Mouse (Mus musculus) lung, adult 2 months (tissue): ENCODE results near the gene Gm20388. TPM values are rescaled to one million over a fixed set of nuclear protein-coding genes. Genes with fewer than 3 reads are reported as not detected.

Source experiments
- DNase-seq: peaks from one replicate; pipeline ENCODE4 v3.0.0; 2022
- H3K4me1 ChIP-seq: fragments of 200-500 bp; 2 replicates; pipeline ENCODE4 v1.6.1; 2011; ENCODE audit warnings: low read length; ENCODE audit not compliant: control insufficient read depth, insufficient read depth
- H3K4me3 ChIP-seq: fragments of 200-500 bp; replicated peaks from 2 replicates; pipeline ENCODE3; 2011; ENCODE audit warnings: low read depth, mild to moderate bottlenecking, control low read depth, low read length; ENCODE audit errors: extremely low read depth
- CTCF ChIP-seq: fragments of 200-500 bp; IDR thresholded peaks from 2 replicates; pipeline ENCODE4 v1.5.1; 2011; ENCODE audit warnings: mild to moderate bottlenecking, low read length, control low read depth; ENCODE audit not compliant: insufficient read depth
- POLR2A ChIP-seq: fragments of 200-500 bp; IDR thresholded peaks from 2 replicates; pipeline ENCODE4 v1.6.1; 2011; ENCODE audit warnings: low read depth, mild to moderate bottlenecking, control low read depth, low read length, borderline replicate concordance; ENCODE audit errors: extremely low read depth
- WGBS: fragments of 180-500 bp; shearing (Covaris S2); methylation state at CpG from one replicate; pipeline ENCODE4 v1.1.7; 2018; 5-methylcytosine and 5-hydroxymethylcytosine counted together
- polyA plus RNA-seq: library from polyadenylated mRNA; depleted of rRNA; stranded (reverse); fragments of >200 nt; gene quantifications from 2 replicates; pipeline ENCODE4 v1.2.3, GENCODE M21; 2012

Gene Gm20388
- polyA plus RNA-seq, 1 experiment = 67.8 TPM

- Histone ChIP-seq H3K4me1 (peaks cover 13% of the 10 kb centered on the region), H3K4me3 (peak overlapping the region; percentile 97)
- DNase-seq = no peak
- TF ChIP-seq POLR2A (no peak), CTCF (no peak)
- 5% methylated on average over 17 of the region's 17 CpGs for WGBS
Observed at GRCm38 (mm10) chr8:120666807-120667470, 756.3 kb downstream of the Gm20388 start.

- peak; percentile 89 for TF ChIP-seq POLR2A
- TF ChIP-seq CTCF = no peak
- WGBS = under 1% methylated on average over 105 of the region's 105 CpGs
- Histone ChIP-seq H3K4me1 (peaks cover 13% of the 10 kb centered on the region), H3K4me3 (peak within 1 kb of the TSS; percentile 97)
- peak; percentile 90 for DNase-seq
Observed at GRCm38 (mm10) chr8:120667561-120668373, 757.1 kb downstream of the Gm20388 start, which contains the start of the genes Gm27021 and Cox4i1. TSS of gene Gm27021 (minus strand) at chr8:120668079. TSS of gene Cox4i1 (plus strand) at chr8:120668222.

GRCm38 (mm10) chr8:120668374-120668905 is 757.8 kb downstream of the Gm20388 start, which contains the start of gene Emc8:
TSS of gene Emc8 (minus strand) at chr8:120668573.
- peaks cover 13% of the 10 kb centered on the region for H3K4me1 ChIP-seq
- 1% methylated on average over 51 of the region's 51 CpGs for WGBS
- DNase-seq = no peak

GRCm38 (mm10) chr8:120671775-120672174 is 761.1 kb downstream of the Gm20388 start:
- TF ChIP-seq POLR2A (no peak), CTCF (no peak)
- Histone ChIP-seq H3K4me3 (no peak overlapping the region), H3K4me1 (peaks cover 4% of the 10 kb centered on the region)
- DNase-seq = no peak
- 54% methylated on average over 6 of the region's 6 CpGs for WGBS

More at GRCm38 (mm10) chr8:120668374-120668905, 757.8 kb downstream of the Gm20388 start, which contains the start of gene Emc8:
- TF ChIP-seq CTCF (no peak), POLR2A (no peak)
- peak within 1 kb of the TSS; percentile 97 for H3K4me3 ChIP-seq

- 83% methylated on average over 16 of the region's 16 CpGs for WGBS
- TF ChIP-seq POLR2A = no peak
- TF ChIP-seq CTCF = no peak
- no peaks in the 10 kb centered on the region for H3K4me1 ChIP-seq
Observed at GRCm38 (mm10) chr8:120672626-120673229, 762.1 kb downstream of the Gm20388 start.

GRCm38 (mm10) chr8:120673298-120673697 is 762.7 kb downstream of the Gm20388 start:
- 94% methylated on average over 7 of the region's 7 CpGs for WGBS

More at GRCm38 (mm10) chr8:120672626-120673229, 762.1 kb downstream of the Gm20388 start:
- H3K4me3 ChIP-seq = no peak overlapping the region
- DNase-seq = no peak

GRCm38 (mm10) chr8:120675718-120676117 is 765.1 kb downstream of the Gm20388 start:
- 75% methylated on average over 8 of the region's 8 CpGs for WGBS
- DNase-seq = no peak
- Histone ChIP-seq H3K4me1 (no peaks in the 10 kb centered on the region), H3K4me3 (no peak overlapping the region)
- TF ChIP-seq CTCF = no peak
- no peak for TF ChIP-seq POLR2A

More at GRCm38 (mm10) chr8:120673298-120673697, 762.7 kb downstream of the Gm20388 start:
- TF ChIP-seq CTCF = no peak
- no peak for TF ChIP-seq POLR2A
- DNase-seq = no peak
- H3K4me3 ChIP-seq = no peak overlapping the region
- no peaks in the 10 kb centered on the region for H3K4me1 ChIP-seq

GRCm38 (mm10) chr8:120678447-120678846 is 767.8 kb downstream of the Gm20388 start:
- no peak overlapping the region for H3K4me3 ChIP-seq
- 13% methylated on average over 10 of the region's 10 CpGs for WGBS
- DNase-seq = peak; percentile 83
- TF ChIP-seq CTCF = peak; percentile 84
- no peak for TF ChIP-seq POLR2A
- H3K4me1 ChIP-seq = no peaks in the 10 kb centered on the region

GRCm38 (mm10) chr8:120679629-120680387 is 769.2 kb downstream of the Gm20388 start:
- no peak for DNase-seq
- H3K4me1 ChIP-seq = no peaks in the 10 kb centered on the region
- TF ChIP-seq POLR2A = no peak
- no peak for TF ChIP-seq CTCF
- WGBS = 46% methylated on average over 11 of the region's 11 CpGs
- no peak overlapping the region for H3K4me3 ChIP-seq
